ENCODE assay signal across 8 mouse cellular contexts in genomic region chr5:135963280-135963627, GRCm38 (mm10). TPM values are rescaled to one million over a fixed set of nuclear protein-coding genes. Genes with fewer than 3 reads are reported as not detected.
DNase-seq lines count a peak whose midpoint lies in the region; ATAC-seq and TF ChIP-seq lines count a peak whose summit lies in the region.

No protein-coding gene starts in this region.

- peak overlapping the region; percentile 93 for H3K4me2 ChIP-seq in limb, embryonic 14.5 days (replicated peaks; ENCODE audit: low read depth, low read length, severe bottlenecking)
- H3K4me2 ChIP-seq in stomach, embryonic 16.5 days (ENCODE audit: low read depth, low read length), result peak overlapping the region; percentile 95

- no peak for TF ChIP-seq POLR2A in spleen, adult 2 months (IDR thresholded peaks at IDR 0.05; ENCODE audit: low read depth, low read length)
- no peak for TF ChIP-seq POLR2A in limb, embryonic 14.5 days (IDR thresholded peaks at IDR 0.05; ENCODE audit: borderline replicate concordance, extremely low read depth, insufficient read depth, insufficient read length)

- peaks cover 8% of the 10 kb centered on the region for H3K36me3 ChIP-seq in erythroblast, embryonic 14.5 days (ENCODE audit: control insufficient read depth)
- no peaks in the 10 kb centered on the region for H3K36me3 ChIP-seq in spleen, adult 2 months (ENCODE audit: control insufficient read depth, insufficient read depth, low read length)
- no peaks in the 10 kb centered on the region for H3K36me3 ChIP-seq in limb, embryonic 14.5 days (ENCODE audit: control insufficient read depth, insufficient read depth, low read length)
- H3K36me3 ChIP-seq in stomach, embryonic 16.5 days (ENCODE audit: control insufficient read depth, insufficient read depth, low read length), result peaks cover 3% of the 10 kb centered on the region; the same call in 1 of the 2 replicates

- 19% methylated on average over 4 of the region's 6 CpGs for WGBS in spleen, adult 2 months
- 5% methylated on average over 5 of the region's 6 CpGs for WGBS in limb, embryonic 14.5 days
- WGBS in stomach, embryonic 16.5 days, result 5% methylated on average over 6 of the region's 6 CpGs

- peaks cover 63% of the 10 kb centered on the region for H3K4me1 ChIP-seq in erythroblast, embryonic 14.5 days (ENCODE audit: control insufficient read depth)
- H3K4me1 ChIP-seq in spleen, adult 2 months (ENCODE audit: control insufficient read depth, insufficient read depth, insufficient read length), result peaks cover 7% of the 10 kb centered on the region
- H3K4me1 ChIP-seq in limb, embryonic 14.5 days (ENCODE audit: control insufficient read depth, insufficient read depth, low read length), result peaks cover 15% of the 10 kb centered on the region
- peaks cover 18% of the 10 kb centered on the region for H3K4me1 ChIP-seq in stomach, embryonic 16.5 days (ENCODE audit: control insufficient read depth, insufficient read depth, low read length)

- peak overlapping the region; percentile 85 for H3K27ac ChIP-seq in spleen, adult 2 months (ENCODE audit: insufficient read depth, low read length)
- H3K27ac ChIP-seq in limb, embryonic 14.5 days (replicated peaks; ENCODE audit: low read depth, low read length), result peak overlapping the region; percentile 92
- H3K27ac ChIP-seq in stomach, embryonic 16.5 days (ENCODE audit: low read length), result peak overlapping the region; percentile 95

- no peak for ATAC-seq in erythroblast, adult 5-6 weeks (replicated peaks; ENCODE audit: low FRiP score, poor library complexity, severe bottlenecking)
- ATAC-seq in limb, embryonic 14.5 days (ENCODE audit: low FRiP score, low read depth), result no peak
- ATAC-seq in stomach, embryonic 16.5 days (ENCODE audit: insufficient read depth, low FRiP score), result no peak

- peak overlapping the region; percentile 82 for H3K4me3 ChIP-seq in erythroblast, embryonic 14.5 days (replicated peaks)
- peak overlapping the region; percentile 64; the same call in 1 of the 2 replicates for H3K4me3 ChIP-seq in spleen, adult 2 months (ENCODE audit: extremely low read depth, insufficient read depth, insufficient read length)
- H3K4me3 ChIP-seq in limb, embryonic 14.5 days (replicated peaks; ENCODE audit: low read length), result peak overlapping the region; percentile 67
- peak overlapping the region; percentile 75 for H3K4me3 ChIP-seq in stomach, embryonic 16.5 days (replicated peaks; ENCODE audit: low read length)

- peaks cover 12% of the 10 kb centered on the region for H3K27me3 ChIP-seq in erythroblast, embryonic 14.5 days (ENCODE audit: control insufficient read depth)
- no peaks in the 10 kb centered on the region for H3K27me3 ChIP-seq in spleen, adult 2 months (ENCODE audit: control insufficient read depth, insufficient read depth, low read length)
- no peaks in the 10 kb centered on the region for H3K27me3 ChIP-seq in limb, embryonic 14.5 days (ENCODE audit: control insufficient read depth, insufficient read depth, low read length)
- H3K27me3 ChIP-seq in stomach, embryonic 16.5 days (ENCODE audit: control insufficient read depth, insufficient read depth, low read length), result no peaks in the 10 kb centered on the region

- no peak for TF ChIP-seq CTCF in spleen, adult 2 months (IDR thresholded peaks at IDR 0.05; ENCODE audit: extremely low read depth, insufficient read depth, insufficient read length, insufficient replicate concordance)

- H3K9ac ChIP-seq in limb, embryonic 14.5 days (ENCODE audit: low read depth, low read length, severe bottlenecking), result peak overlapping the region; percentile 88
- H3K9ac ChIP-seq in stomach, embryonic 16.5 days (ENCODE audit: low read length), result peak overlapping the region; percentile 95

- no peak for DNase-seq in spleen, adult 2 months (ENCODE audit: low read depth in 1 of 2, low spot score in 2 of 2)
- DNase-seq in spleen, postnatal 10 days (ENCODE audit: low spot score in 2 of 2), result no peak
- DNase-seq in limb, embryonic 14.5 days (ENCODE audit: low spot score), result no peak
- no peak for DNase-seq in cerebellum, adult 8-10 months
- DNase-seq in thymus, postnatal 10 days (ENCODE audit: low spot score in 2 of 2), result no peak

- no peaks in the 10 kb centered on the region for H3K9me3 ChIP-seq in erythroblast, embryonic 14.5 days (ENCODE audit: control insufficient read depth, low read length)
- no peaks in the 10 kb centered on the region for H3K9me3 ChIP-seq in limb, embryonic 14.5 days (ENCODE audit: control insufficient read depth, low read length)
- no peaks in the 10 kb centered on the region for H3K9me3 ChIP-seq in stomach, embryonic 16.5 days (replicated peaks; ENCODE audit: control insufficient read depth, low read length)

RNA-seq across cellular contexts. Expression of gene Ssc4d, which starts 11.1 kb away (rescaled TPM):
- polyA plus RNA-seq in erythroblast, embryonic 14.5 days (2012), result 0.03 and 0.27 TPM in 2 replicates
- 6.0 and 6.3 TPM in 2 replicates for total RNA-seq in erythroblast, adult 5-6 weeks (2015; ENCODE audit: low replicate concordance)
- total RNA-seq in erythroblast, adult 5-6 weeks (2017; ENCODE audit: low replicate concordance), result 0.56 TPM in 1 of 2 replicates, not detected in the other
- polyA plus RNA-seq in spleen, adult 2 months (2012; rRNA removed), result 2.0 and 2.4 TPM in 2 replicates
- polyA plus RNA-seq in limb, embryonic 14.5 days (2012; rRNA removed), result 6.6 and 7.2 TPM in 2 replicates
- polyA plus RNA-seq in limb, embryonic 14.5 days (2014; fragmentation: Nextera tagmentation; extraction: Ambion mirVana), result 2.6 and 3.2 TPM in 2 replicates
- polyA plus RNA-seq in stomach, embryonic 16.5 days (2015; fragmentation: Nextera tagmentation; extraction: Ambion mirVana), result 1.4 and 2.9 TPM in 2 replicates

RNA-seq across cellular contexts. Expression of gene Zp3, which starts 16.6 kb away (rescaled TPM):
- not detected in 2 replicates for polyA plus RNA-seq in erythroblast, embryonic 14.5 days (2012)
- not detected in 2 replicates for total RNA-seq in erythroblast, adult 5-6 weeks (2015; ENCODE audit: low replicate concordance)
- total RNA-seq in erythroblast, adult 5-6 weeks (2017; ENCODE audit: low replicate concordance), result not detected in 2 replicates
- polyA plus RNA-seq in spleen, adult 2 months (2012; rRNA removed), result not detected in 2 replicates
- polyA plus RNA-seq in limb, embryonic 14.5 days (2012; rRNA removed), result 0.32 and 0.38 TPM in 2 replicates
- 0.37 and 0.40 TPM in 2 replicates for polyA plus RNA-seq in limb, embryonic 14.5 days (2014; fragmentation: Nextera tagmentation; extraction: Ambion mirVana)
- 1.8 and 2.0 TPM in 2 replicates for polyA plus RNA-seq in stomach, embryonic 16.5 days (2015; fragmentation: Nextera tagmentation; extraction: Ambion mirVana)

RNA-seq across cellular contexts. Expression of gene Ywhag, which starts 28.8 kb away (rescaled TPM):
- 5.0 and 5.6 TPM in 2 replicates for polyA plus RNA-seq in erythroblast, embryonic 14.5 days (2012)
- total RNA-seq in erythroblast, adult 5-6 weeks (2015; ENCODE audit: low replicate concordance), result 14.8 and 40.5 TPM in 2 replicates
- total RNA-seq in erythroblast, adult 5-6 weeks (2017; ENCODE audit: low replicate concordance), result 17.3 and 17.9 TPM in 2 replicates
- polyA plus RNA-seq in spleen, adult 2 months (2012; rRNA removed), result 40.9 and 50.0 TPM in 2 replicates
- polyA plus RNA-seq in limb, embryonic 14.5 days (2012; rRNA removed), result 83.6 and 91.3 TPM in 2 replicates
- 72.9 and 76.9 TPM in 2 replicates for polyA plus RNA-seq in limb, embryonic 14.5 days (2014; fragmentation: Nextera tagmentation; extraction: Ambion mirVana)
- 195 and 199 TPM in 2 replicates for polyA plus RNA-seq in stomach, embryonic 16.5 days (2015; fragmentation: Nextera tagmentation; extraction: Ambion mirVana)

RNA-seq across cellular contexts. Expression of gene Dtx2, which starts 31.3 kb away (rescaled TPM):
- 0.84 and 0.97 TPM in 2 replicates for polyA plus RNA-seq in erythroblast, embryonic 14.5 days (2012)
- 3.8 and 22.1 TPM in 2 replicates for total RNA-seq in erythroblast, adult 5-6 weeks (2015; ENCODE audit: low replicate concordance)
- 2.3 TPM in 1 of 2 replicates, not detected in the other for total RNA-seq in erythroblast, adult 5-6 weeks (2017; ENCODE audit: low replicate concordance)
- polyA plus RNA-seq in spleen, adult 2 months (2012; rRNA removed), result 25.6 and 32.8 TPM in 2 replicates
- polyA plus RNA-seq in limb, embryonic 14.5 days (2012; rRNA removed), result 28.5 and 38.2 TPM in 2 replicates
- polyA plus RNA-seq in limb, embryonic 14.5 days (2014; fragmentation: Nextera tagmentation; extraction: Ambion mirVana), result 29.5 TPM in 2 replicates
- 23.7 and 24.5 TPM in 2 replicates for polyA plus RNA-seq in stomach, embryonic 16.5 days (2015; fragmentation: Nextera tagmentation; extraction: Ambion mirVana)
